Mouse (Mus musculus): Measurements from ENCODE around the gene Agbl1. TPM values are rescaled to one million over a fixed set of nuclear protein-coding genes. Genes with fewer than 3 reads are reported as not detected.

The Agbl1 gene
- total and polyA plus RNA-seq, 2 experiments from 2014 or later: 0.18 to 0.63 TPM

DNA sequence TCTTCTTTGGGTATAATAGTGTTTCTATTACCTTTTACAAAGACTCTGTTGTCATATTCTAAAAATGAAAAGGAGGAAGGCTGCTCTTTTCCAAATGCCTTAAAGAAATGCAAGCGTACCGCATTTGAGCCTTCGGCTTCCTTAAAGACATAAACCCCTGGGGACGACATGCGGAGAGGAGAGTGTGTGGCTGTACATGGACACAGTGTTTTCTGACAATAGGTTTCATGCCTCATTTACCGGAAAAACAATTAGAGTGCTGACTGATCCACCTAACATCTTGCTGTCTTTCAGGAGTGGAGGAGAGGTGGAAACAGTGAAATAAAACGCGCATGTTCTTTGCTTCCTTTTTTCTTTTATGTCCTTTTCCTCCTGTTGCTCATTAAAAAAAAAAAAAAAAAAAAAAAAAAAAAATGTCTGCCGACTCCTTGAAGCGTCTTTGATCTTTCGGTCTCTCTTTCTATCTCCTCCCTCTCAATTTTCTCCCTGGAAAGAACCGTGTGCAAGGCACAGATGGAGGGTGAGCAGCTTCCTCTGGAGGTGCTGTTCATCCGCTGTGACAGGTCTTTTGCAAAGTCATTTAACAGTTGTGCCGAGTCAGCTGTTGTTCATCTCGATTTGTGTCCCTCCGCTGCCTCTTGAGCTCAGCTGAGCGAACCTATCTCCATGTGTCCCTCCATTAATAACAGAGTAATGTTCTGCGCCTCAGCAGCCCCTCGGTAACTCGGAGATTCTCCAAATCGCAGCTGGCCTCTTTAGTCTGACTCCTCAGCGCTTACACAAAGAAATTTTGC lies 659.9 kb downstream of the Agbl1 start:
- DNase-seq (ENCODE audit: low spot score) (peak; percentile 84), ATAC-seq (peak; percentile 90)
- no peak; the same call in 1 of the 2 replicates for TF ChIP-seq CTCF (IDR thresholded peaks at IDR 0.05; ENCODE audit: low read depth)
- H3K4me2 ChIP-seq (ENCODE audit: low read depth, low read length): peak overlapping the region; percentile 61
- H3K36me3 ChIP-seq (ENCODE audit: insufficient read depth, low read length): no peaks in the 10 kb centered on the region
- WGBS: 12% methylated on average over 22 of the region's 22 CpGs
- peak overlapping the region; percentile 33; the same call in 1 of the 2 replicates for H3K9ac ChIP-seq (replicated peaks; ENCODE audit: low read length)
- no peaks in the 10 kb centered on the region for H3K27me3 ChIP-seq (ENCODE audit: insufficient read depth, low read length)
- peak overlapping the region; percentile 27 for H3K4me3 ChIP-seq (ENCODE audit: low read length)
- H3K9me3 ChIP-seq (ENCODE audit: low read length): no peaks in the 10 kb centered on the region
- no peaks in the 10 kb centered on the region for H3K4me1 ChIP-seq (ENCODE audit: insufficient read depth, low read length)
- 0 out of 2 replicates have a peak overlapping the region, but pooled peaks have one; percentile 46 for H3K27ac ChIP-seq

DNA sequence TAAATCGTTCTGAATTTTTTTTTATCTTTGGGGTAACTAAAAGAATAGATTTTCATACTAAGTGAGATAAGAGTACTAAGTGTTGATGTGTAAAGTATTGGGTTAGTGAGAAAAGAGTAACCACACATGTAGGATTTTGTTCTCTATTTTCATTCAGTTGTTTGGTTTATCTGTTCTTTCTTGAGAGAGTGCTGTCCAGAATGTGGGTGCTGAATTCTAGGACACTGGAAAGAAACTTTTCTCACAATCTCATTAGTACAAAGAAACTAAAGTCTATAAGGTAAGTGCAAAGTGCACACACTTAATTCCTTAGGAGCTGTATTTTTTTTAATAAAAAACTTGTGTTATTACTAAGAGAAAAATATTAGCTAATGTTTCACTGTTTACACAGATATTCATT lies 674.4 kb downstream of the Agbl1 start:
- Histone ChIP-seq H3K36me3 (ENCODE audit: insufficient read depth, low read length) (no peaks in the 10 kb centered on the region), H3K4me1 (ENCODE audit: insufficient read depth, low read length) (no peaks in the 10 kb centered on the region), H3K4me3 (ENCODE audit: low read length) (no peak overlapping the region), H3K9me3 (ENCODE audit: low read length) (no peaks in the 10 kb centered on the region), H3K9ac (replicated peaks; ENCODE audit: low read length) (no peak overlapping the region), H3K27me3 (ENCODE audit: insufficient read depth, low read length) (no peaks in the 10 kb centered on the region), H3K4me2 (ENCODE audit: low read depth, low read length) (no peak overlapping the region), H3K27ac (no peak overlapping the region)
- TF ChIP-seq CTCF (IDR thresholded peaks at IDR 0.05; ENCODE audit: low read depth): no peak
- ATAC-seq (no peak), DNase-seq (ENCODE audit: low spot score) (no peak)
- WGBS: 94% methylated on average over 1 of the region's 1 CpGs

DNA sequence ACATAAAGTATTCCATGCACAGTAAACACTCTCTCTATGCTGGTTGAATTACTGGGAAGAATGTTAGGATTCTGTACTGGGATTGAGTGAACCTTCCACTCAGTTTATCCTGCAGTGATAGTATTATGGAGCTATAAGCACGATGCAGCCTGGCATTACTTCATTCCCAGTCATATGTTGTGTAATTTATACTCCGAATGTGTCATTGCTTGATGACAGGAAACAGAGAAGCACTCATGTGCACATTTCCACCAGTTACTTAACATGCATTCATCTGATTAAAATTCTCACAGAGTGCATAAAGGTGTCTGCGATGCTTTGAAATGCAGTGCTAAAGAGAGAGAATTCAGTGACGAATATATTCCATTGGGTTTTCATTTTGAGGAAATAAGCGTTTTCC lies 682.0 kb downstream of the Agbl1 start:
- no peak for DNase-seq (ENCODE audit: low spot score)
- no peaks in the 10 kb centered on the region for H3K4me1 ChIP-seq (ENCODE audit: insufficient read depth, low read length)
- no peak for TF ChIP-seq CTCF (IDR thresholded peaks at IDR 0.05; ENCODE audit: low read depth)
- no peaks in the 10 kb centered on the region for H3K27me3 ChIP-seq (ENCODE audit: insufficient read depth, low read length)
- no peak for ATAC-seq
- WGBS: 90% methylated on average over 5 of the region's 5 CpGs
- no peak overlapping the region for H3K27ac ChIP-seq
- H3K4me3 ChIP-seq (ENCODE audit: low read length): no peak overlapping the region
- H3K9ac ChIP-seq (replicated peaks; ENCODE audit: low read length): no peak overlapping the region
- no peaks in the 10 kb centered on the region for H3K36me3 ChIP-seq (ENCODE audit: insufficient read depth, low read length)
- no peak overlapping the region for H3K4me2 ChIP-seq (ENCODE audit: low read depth, low read length)
- no peaks in the 10 kb centered on the region for H3K9me3 ChIP-seq (ENCODE audit: low read length)

DNA sequence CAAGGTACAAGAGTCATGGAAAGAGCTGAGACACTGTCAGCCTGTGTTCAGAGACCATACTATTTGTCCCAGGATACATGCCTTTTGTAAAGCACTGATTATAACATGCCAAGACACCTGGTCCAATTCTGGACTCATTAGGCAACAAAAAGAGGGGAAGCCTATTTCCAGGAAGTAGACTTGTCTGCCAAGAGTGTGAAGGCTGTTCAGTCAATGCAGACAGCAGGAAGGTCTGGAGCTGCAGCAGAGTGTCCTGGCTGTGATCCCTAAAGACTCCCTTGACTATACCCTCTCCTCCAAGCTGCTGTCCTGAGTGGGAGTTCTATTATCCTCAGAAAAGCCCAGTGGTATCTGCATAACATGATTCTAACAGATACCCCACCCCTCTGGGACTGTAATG lies 689.2 kb downstream of the Agbl1 start:
- no peak overlapping the region for H3K27ac ChIP-seq
- no peak overlapping the region for H3K9ac ChIP-seq (replicated peaks; ENCODE audit: low read length)
- DNase-seq (ENCODE audit: low spot score): no peak
- H3K4me2 ChIP-seq (ENCODE audit: low read depth, low read length): no peak overlapping the region
- no peaks in the 10 kb centered on the region for H3K9me3 ChIP-seq (ENCODE audit: low read length)
- H3K36me3 ChIP-seq (ENCODE audit: insufficient read depth, low read length): no peaks in the 10 kb centered on the region
- no peak overlapping the region for H3K4me3 ChIP-seq (ENCODE audit: low read length)
- no peak for TF ChIP-seq CTCF (IDR thresholded peaks at IDR 0.05; ENCODE audit: low read depth)
- H3K4me1 ChIP-seq (ENCODE audit: insufficient read depth, low read length): no peaks in the 10 kb centered on the region
- ATAC-seq: no peak
- no peaks in the 10 kb centered on the region for H3K27me3 ChIP-seq (ENCODE audit: insufficient read depth, low read length)

DNA sequence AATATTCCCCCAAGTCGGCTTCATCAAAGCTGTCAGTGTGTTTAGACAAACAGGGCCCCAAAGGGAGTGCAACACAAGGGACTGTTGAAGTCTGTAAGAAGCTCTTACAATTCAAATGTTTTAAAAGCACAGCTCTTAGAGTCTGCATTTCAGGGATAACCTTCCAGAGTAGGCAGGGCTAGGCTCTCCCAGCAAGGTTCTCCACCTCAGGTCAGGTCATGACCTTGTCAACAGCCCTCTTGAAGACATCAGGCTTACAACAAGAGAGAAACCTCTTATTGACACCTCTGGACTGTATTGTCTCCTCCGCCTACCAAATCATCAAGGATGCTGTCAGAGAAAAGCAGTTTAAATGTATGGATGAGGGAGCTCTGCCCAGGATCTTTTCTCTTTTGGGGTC lies 692.0 kb downstream of the Agbl1 start:
- DNase-seq (ENCODE audit: low spot score): no peak
- Histone ChIP-seq H3K4me1 (ENCODE audit: insufficient read depth, low read length) (no peaks in the 10 kb centered on the region), H3K4me3 (ENCODE audit: low read length) (no peak overlapping the region), H3K27ac (no peak overlapping the region), H3K9me3 (ENCODE audit: low read length) (no peaks in the 10 kb centered on the region), H3K9ac (replicated peaks; ENCODE audit: low read length) (no peak overlapping the region), H3K4me2 (ENCODE audit: low read depth, low read length) (no peak overlapping the region), H3K27me3 (ENCODE audit: insufficient read depth, low read length) (no peaks in the 10 kb centered on the region), H3K36me3 (ENCODE audit: insufficient read depth, low read length) (no peaks in the 10 kb centered on the region)
- no peak for TF ChIP-seq CTCF (IDR thresholded peaks at IDR 0.05; ENCODE audit: low read depth)
- ATAC-seq: no peak
- WGBS: 62% methylated on average over 2 of the region's 2 CpGs

DNA sequence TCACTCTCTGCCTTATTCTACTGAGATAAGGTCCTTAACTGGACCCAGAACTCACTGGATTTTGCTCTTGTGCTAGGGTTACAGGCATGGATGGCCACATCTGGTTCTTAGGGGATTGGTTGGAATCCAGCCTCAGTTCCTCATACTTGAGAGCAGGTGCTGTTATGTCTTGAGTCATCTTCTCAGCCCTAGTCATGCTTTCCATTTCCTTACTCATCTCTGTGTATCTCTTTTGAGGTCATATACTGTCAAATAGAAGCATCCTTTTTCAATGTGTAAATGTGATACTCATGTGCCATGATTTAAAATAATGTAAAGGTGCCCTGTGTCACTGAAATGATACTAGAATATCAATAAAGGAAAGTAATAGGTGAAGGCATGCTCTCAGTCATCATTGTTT lies 705.5 kb downstream of the Agbl1 start:
- Histone ChIP-seq H3K36me3 (ENCODE audit: insufficient read depth, low read length) (no peaks in the 10 kb centered on the region), H3K4me3 (ENCODE audit: low read length) (no peak overlapping the region), H3K4me2 (ENCODE audit: low read depth, low read length) (no peak overlapping the region), H3K27ac (no peak overlapping the region), H3K27me3 (ENCODE audit: insufficient read depth, low read length) (no peaks in the 10 kb centered on the region), H3K4me1 (ENCODE audit: insufficient read depth, low read length) (no peaks in the 10 kb centered on the region), H3K9me3 (ENCODE audit: low read length) (no peaks in the 10 kb centered on the region), H3K9ac (replicated peaks; ENCODE audit: low read length) (no peak overlapping the region)
- DNase-seq (ENCODE audit: low spot score) (no peak), ATAC-seq (no peak)
- no peak for TF ChIP-seq CTCF (IDR thresholded peaks at IDR 0.05; ENCODE audit: low read depth)

DNA sequence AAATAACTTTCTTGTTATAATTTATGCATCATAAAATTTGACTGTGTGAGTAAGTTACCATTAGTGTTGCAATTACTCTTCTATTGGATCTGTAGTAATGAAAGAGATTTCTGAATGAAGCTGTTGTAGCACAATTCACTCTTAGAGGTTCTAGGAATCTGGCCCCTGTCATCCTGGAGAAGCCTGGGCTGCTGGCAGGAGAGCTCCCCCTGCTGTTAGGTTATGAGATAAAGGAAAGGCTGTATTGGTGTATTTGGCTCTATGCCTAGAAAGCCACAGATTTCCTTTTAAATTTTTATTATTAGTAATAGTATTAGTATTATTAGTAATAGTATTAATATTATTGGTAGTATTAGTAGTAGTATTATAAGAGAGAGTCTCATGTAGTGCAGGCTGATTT lies 711.8 kb downstream of the Agbl1 start:
- Histone ChIP-seq H3K9me3 (ENCODE audit: low read length) (no peaks in the 10 kb centered on the region), H3K27ac (no peak overlapping the region), H3K27me3 (ENCODE audit: insufficient read depth, low read length) (no peaks in the 10 kb centered on the region), H3K4me1 (ENCODE audit: insufficient read depth, low read length) (no peaks in the 10 kb centered on the region), H3K9ac (replicated peaks; ENCODE audit: low read length) (no peak overlapping the region), H3K36me3 (ENCODE audit: insufficient read depth, low read length) (no peaks in the 10 kb centered on the region), H3K4me2 (ENCODE audit: low read depth, low read length) (no peak overlapping the region), H3K4me3 (ENCODE audit: low read length) (no peak overlapping the region)
- ATAC-seq: no peak
- DNase-seq (ENCODE audit: low spot score): peak; percentile 46
- peak; percentile 54 for TF ChIP-seq CTCF (IDR thresholded peaks at IDR 0.05; ENCODE audit: low read depth)

Measured in hindbrain, postnatal 0 days (tissue).